Mouse (Mus musculus) kidney, postnatal 25 days (tissue): Measurements from ENCODE around the gene Apol7e.
"Not testable (repeated sequence)": the region's sequence is repeated elsewhere in the genome, so short reads cannot be mapped to it uniquely, and the experiment has no call there.

Experiments used
- DNase-seq, 2 experiments: peaks; one replicate each; pipeline ENCODE4 v3.0.0; 2021; ENCODE audit warnings: mixed read lengths in 2 of 2

The Apol7e gene

GRCm38 (mm10) chr15:77741556-77741955 lies 42.9 kb downstream of the Apol7e start:
- DNase-seq = not testable (repeated sequence)

- no peak for DNase-seq
These were observed 46.0 kb downstream of the Apol7e start for GRCm38 (mm10) chr15:77744632-77745031.

GRCm38 (mm10) chr15:77745081-77745480 lies 46.4 kb downstream of the Apol7e start:
- DNase-seq = no peak

GRCm38 (mm10) chr15:77746326-77746725 lies 47.7 kb downstream of the Apol7e start:
- no peak for DNase-seq

- DNase-seq = no peak
These were observed 49.8 kb downstream of the Apol7e start for GRCm38 (mm10) chr15:77748414-77748813.

GRCm38 (mm10) chr15:77749717-77750116 lies 51.1 kb downstream of the Apol7e start:
- DNase-seq = no peak

GRCm38 (mm10) chr15:77750461-77750860 lies 51.8 kb downstream of the Apol7e start:
- peak in 1 of 2 experiments; percentile 64 for DNase-seq

GRCm38 (mm10) chr15:77752443-77752842 lies 53.8 kb downstream of the Apol7e start:
- no peak for DNase-seq

- DNase-seq = peak in 1 of 2 experiments; percentile 19
These were observed 56.5 kb downstream of the Apol7e start for GRCm38 (mm10) chr15:77755132-77755531.

- peak in 1 of 2 experiments; percentile 18 for DNase-seq
These were observed 57.4 kb downstream of the Apol7e start for GRCm38 (mm10) chr15:77756081-77756480.

GRCm38 (mm10) chr15:77756848-77757247 lies 58.2 kb downstream of the Apol7e start, which contains the start of gene Apol8:
Apol8 (minus strand) TSS chr15:77757003.
- DNase-seq = peak; percentile 36 to 45

GRCm38 (mm10) chr15:77757586-77758226 lies 59.0 kb downstream of the Apol7e start:
- peak in 1 of 2 experiments; percentile 15 for DNase-seq

- DNase-seq = no peak
These were observed 61.4 kb downstream of the Apol7e start for GRCm38 (mm10) chr15:77760037-77760436.

GRCm38 (mm10) chr15:77761083-77761482 lies 62.4 kb downstream of the Apol7e start:
- no peak for DNase-seq

- peak in 1 of 2 experiments; percentile 69 for DNase-seq
These were observed 63.1 kb downstream of the Apol7e start for GRCm38 (mm10) chr15:77761561-77762380.

GRCm38 (mm10) chr15:77763050-77763449 lies 64.4 kb downstream of the Apol7e start:
- no peak for DNase-seq

GRCm38 (mm10) chr15:77763702-77764101 lies 65.0 kb downstream of the Apol7e start:
- DNase-seq = no peak

GRCm38 (mm10) chr15:77764391-77765006 lies 65.8 kb downstream of the Apol7e start:
- DNase-seq = peak; percentile 58 to 85

- DNase-seq = no peak
These were observed 66.9 kb downstream of the Apol7e start for GRCm38 (mm10) chr15:77765484-77766093.

GRCm38 (mm10) chr15:77766981-77767380 lies 68.3 kb downstream of the Apol7e start:
- no peak for DNase-seq
